Mouse (Mus musculus) left cerebral cortex, postnatal 25 days (tissue): ENCODE measurements around the gene Spata4. TPM values are rescaled to one million over a fixed set of nuclear protein-coding genes. Genes with fewer than 3 reads are reported as not detected.
A peak's percentile ranks its signal among the peaks of the same experiment; 100 is the strongest.
"Not testable (repeated sequence)": the region's sequence is repeated elsewhere in the genome, so short reads cannot be mapped to it uniquely, and the experiment has no call there.

Experiments
- DNase-seq, 2 experiments: peaks; one replicate each; pipeline ENCODE4 v3.0.0; 2022; ENCODE audit warnings: low spot score in 2 of 2, mixed read lengths in 1 of 2
- intact Hi-C: fragments of 180-260 bp; cut with DNase I; formaldehyde crosslinking; loops from one replicate; pipeline ENCODE4 v1.15.1; 2025
- total RNA-seq, 2 experiments: library from RNA; stranded (reverse); gene quantifications; 2 replicates each; pipeline ENCODE4 v1.2.3; 2021

The Spata4 gene
- total RNA-seq: not detected

DNA sequence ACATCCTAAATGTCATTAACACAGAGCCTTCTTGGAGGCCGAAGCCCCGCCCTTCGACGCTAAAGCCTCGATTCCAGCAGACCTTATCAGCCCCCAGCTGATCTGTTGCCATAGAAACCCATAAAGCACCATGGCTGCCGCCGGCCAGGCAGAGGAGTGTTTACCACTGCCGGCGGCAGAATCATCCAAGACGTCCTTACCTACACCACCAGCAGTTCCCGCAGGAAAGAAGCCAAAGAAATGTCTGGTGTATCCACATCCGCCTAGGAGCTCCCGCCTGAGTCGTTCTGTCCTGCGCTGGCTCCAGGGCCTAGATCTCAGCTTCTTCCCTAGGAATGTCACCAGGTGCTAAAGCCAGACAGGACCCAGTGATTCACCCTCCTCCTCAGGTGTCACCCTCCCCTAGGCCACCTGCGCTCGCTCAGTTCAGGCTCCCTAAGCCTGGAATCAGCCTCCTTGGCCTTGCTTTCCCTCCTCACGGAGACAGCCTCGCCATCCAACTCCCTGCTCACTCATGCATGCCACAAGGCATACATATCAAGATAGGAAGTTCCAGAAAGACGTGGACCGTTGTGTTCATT is at the start of gene Spata4:
Spata4 (plus strand) TSS at position 111 of the 581 bp plus-strand sequence.
- peak; percentile 56 to 66 for DNase-seq
- intact Hi-C loops: no loop called here

DNA sequence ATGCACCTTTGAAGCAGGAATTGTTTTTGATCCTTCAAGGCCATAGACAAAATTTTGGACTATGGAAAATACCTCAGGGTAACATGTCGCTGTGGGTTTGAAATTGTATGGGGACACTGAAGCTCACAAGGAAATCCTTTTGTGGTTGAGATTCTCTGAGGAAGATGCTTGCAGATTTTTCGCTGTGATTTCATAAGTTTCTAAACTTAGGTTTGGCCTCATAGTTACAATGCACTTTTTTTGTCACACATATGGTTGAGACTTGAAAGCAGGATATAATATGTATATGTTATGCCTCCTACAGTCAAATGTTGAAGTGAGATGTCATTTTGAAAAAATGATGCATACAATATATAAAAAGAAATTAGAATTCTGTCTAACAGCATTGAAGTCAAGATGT is 45.7 kb upstream of the Spata4 start:
- DNase-seq: peak in 1 of 2 experiments; percentile 76
- intact Hi-C loops: loop anchor here (2.0 to 5.0 kb wide), 2 partner anchors 26 to 37 kb away; partner anchors contain the start of genes Asb5 and Spcs3

GRCm38 (mm10) chr8:54562137-54562536 is 38.4 kb upstream of the Spata4 start:
- intact Hi-C loops: no loop called here
- no peak for DNase-seq

- DNase-seq: no peak
- intact Hi-C loops: no loop called here
Measured at GRCm38 (mm10) chr8:54565181-54565580, 35.4 kb upstream of the Spata4 start.

DNA sequence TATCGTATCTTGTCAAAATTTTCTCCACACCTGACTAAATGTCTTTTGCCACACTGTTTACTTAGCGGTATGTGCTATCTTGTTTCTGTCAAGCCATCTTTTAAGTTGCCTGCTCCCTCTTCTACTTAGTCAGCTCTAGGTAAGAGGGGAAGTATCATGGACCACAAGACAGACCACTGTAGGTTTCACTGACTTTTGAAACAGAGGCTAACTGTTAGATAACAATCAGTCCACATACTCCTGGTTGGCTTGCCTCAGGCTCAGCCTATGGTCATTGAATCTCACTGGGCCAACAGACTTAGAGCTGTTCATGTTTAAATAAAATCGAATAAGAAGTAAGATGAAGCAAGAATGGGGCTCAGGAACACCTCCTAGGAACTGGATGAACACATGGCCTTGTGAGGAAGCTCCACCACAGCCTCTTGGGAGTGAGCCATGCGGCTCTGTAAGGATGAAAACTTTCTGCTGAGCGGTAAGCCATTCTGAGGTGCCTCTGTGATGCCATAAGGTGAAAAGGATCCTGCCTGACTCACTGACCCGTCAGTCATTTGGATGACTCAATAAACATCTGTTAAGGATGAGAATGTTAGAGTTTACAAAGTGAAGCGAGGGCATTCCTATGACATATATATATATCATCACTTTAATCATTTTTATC is 34.8 kb upstream of the Spata4 start:
- DNase-seq: no peak
- intact Hi-C loops: no loop called here

DNA sequence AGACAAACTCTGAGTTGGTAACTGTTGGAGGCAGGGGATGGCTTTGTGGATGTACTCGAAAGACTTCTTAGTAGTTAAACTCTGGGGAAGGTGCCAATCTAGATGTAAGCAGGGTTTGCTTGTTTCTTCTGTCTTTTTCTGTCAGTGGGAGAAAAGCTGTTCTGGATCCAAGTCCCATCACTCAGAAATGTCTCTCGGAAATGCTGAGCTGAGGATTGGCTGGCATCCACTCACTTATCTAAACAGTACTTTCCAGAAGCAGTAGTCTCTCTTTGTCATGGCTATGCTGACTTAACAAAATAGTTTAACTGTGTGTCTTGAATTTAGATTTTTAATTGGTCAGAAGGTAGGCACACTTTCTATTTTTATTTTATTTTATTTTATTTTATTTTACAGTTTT is 33.4 kb upstream of the Spata4 start:
- DNase-seq: peak in 1 of 2 experiments; percentile 19
- intact Hi-C loops: no loop called here

DNA sequence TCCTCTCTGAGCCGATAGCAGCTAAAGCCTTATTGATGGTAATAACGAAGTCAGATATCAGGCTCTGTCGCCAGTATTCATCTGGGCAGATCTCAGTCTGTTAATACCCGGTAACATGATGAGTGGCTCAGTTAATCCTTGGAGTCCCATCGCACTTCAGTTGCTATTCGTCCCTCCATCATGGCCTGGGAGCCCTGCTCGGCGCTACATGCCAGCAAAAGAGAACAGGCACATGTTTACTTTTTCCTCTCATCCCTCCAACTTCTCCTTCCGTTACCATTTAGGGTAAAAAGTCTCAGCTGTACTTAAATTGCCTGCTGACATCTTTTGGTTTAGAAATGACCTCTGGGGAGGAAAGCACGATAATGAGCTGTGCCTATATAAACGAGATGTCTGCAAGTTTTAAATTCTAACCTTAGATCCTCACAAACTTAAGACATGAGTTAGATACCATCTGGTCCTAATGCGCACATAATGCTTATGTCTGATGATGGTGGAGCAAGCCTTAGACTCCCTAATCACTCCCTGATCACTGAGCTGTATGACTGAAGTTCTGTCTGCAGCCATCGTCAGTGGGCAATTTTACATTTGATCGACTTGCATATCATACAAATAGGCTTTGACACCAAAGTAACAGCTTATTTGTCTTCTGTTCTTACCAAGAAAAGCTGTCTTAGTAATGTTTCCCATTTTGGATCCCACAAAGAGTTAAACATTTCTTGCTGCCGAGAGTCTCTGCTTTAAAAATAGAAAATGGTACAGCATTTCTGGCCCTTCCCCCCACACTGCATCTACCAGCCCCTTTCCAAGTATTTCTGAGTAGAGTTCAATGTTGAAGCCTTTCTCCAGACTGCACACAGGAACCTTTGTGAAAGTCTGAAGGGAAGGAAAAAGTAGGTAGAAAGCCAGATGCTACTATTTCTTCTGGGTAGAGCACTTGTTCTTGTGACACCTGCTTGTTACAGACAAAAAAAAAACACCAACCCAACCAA is 29.7 kb upstream of the Spata4 start:
- intact Hi-C loops: no loop called here
- DNase-seq: no peak

GRCm38 (mm10) chr8:54581436-54581835 is 19.1 kb upstream of the Spata4 start:
- intact Hi-C loops: no loop called here
- DNase-seq: no peak

DNA sequence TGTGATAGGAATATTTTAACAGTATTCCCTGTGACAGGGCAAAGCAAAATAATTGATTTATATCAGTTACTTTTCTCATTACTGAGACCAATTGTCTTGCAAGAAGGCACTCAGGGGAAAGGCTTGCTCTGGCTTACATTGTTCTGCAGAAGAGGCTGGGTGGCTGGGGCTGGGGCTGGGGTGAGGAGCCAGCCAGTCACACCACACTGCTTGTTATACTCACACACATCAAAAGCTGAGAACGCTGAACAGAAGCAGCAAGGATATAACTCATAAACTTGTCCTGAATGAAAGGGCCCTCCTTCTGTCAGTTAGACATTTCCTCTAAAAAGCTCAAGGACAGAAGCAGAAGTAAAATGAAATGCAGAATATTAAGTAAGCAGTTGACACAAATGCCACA is 17.7 kb upstream of the Spata4 start:
- DNase-seq: no peak
- intact Hi-C loops: no loop called here

DNA sequence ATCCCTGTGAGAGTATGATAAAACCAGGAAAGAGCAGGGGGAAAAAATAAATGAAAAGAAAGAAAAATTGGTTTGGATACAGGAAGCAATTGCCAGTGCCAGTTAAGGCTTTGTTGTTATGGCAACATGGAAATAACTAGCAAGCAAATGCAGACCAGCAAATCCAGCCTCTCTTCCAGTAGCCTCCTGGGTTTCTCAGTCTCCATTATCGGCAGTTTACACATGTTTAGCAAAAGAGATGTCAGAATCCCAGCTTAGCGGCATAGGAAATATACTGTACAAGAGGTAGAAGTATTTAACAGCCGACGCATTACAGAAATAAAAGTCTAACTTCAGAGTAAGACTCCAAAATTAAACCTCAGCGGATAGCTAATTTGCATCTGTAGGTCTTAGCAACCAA is 5.9 kb upstream of the Spata4 start:
- intact Hi-C loops: loop anchor here (5.0 kb wide), 1 partner anchor 37 kb away; no protein-coding TSS in a partner anchor

GRCm38 (mm10) chr8:54596051-54596450 is 4.5 kb upstream of the Spata4 start:
- intact Hi-C loops: no loop called here
- no peak for DNase-seq

More for the DNA sequence above, 5.9 kb upstream of the Spata4 start:
- peak in 1 of 2 experiments; percentile 73 for DNase-seq

DNA sequence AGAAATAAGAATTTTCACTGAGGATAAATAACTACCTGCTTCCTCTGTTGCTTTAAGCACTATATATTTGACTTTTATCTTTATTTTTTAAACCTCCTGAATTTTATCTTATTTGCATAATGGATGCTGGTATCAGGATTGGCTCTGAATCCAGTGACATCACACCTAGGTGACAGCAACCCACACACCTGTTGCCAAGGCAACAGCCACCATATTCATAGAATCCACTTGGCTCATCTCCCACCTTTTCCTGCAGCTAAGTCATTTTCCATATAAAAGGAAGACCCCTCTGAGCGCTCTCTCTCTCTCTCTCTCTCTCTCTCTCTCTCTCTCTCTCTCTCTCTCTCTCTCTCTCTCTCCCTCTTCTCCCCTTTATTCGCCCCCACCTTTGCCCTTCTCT is 3.6 kb upstream of the Spata4 start:
- DNase-seq: peak in 1 of 2 experiments; percentile 77
- intact Hi-C loops: no loop called here

DNA sequence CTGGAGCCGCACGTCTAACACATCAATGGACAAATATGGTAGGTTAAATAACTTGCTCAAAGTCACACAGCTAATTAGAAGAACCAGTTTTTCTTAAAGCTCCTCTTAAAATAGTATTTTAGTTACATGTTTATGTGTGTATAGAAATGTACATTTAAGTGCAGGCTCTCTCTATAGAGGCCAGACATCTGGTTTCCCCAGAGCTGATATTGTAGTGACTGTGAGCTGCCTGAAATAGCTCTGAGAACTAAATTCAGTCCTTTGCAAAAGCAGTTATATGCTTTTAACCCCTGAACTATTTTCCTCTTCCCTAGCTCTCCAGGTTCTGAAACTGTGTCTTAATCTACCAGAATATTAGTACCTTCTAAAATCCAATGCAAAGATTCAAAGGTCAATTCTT is 3.2 kb upstream of the Spata4 start:
- intact Hi-C loops: no loop called here
- peak in 1 of 2 experiments; percentile 56 for DNase-seq

GRCm38 (mm10) chr8:54603440-54603839 is 2.9 kb downstream of the Spata4 start:
- no peak for DNase-seq
- intact Hi-C loops: no loop called here

GRCm38 (mm10) chr8:54609336-54609735 is 8.8 kb downstream of the Spata4 start:
- DNase-seq: no peak
- intact Hi-C loops: no loop called here

DNA sequence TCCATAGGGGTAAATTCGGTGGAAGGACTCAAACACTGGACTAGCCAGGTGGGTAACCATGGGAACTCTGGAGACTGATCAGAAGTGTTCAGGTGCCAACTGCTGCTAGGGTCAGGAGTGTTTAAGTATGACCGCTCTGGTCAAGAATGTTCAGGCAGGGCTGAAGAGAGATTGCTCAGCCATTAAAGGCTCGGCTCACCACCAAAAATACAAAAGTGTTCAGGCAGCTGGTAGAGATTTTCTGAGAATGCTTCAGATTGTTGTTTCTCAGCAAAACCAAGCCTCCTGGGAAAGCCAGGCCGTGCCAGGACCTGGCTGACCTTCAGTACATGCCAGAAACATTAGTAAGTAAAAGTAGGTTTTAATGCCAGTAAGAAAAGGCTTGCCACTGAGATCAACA is 9.7 kb downstream of the Spata4 start:
- no peak for DNase-seq
- intact Hi-C loops: no loop called here

DNA sequence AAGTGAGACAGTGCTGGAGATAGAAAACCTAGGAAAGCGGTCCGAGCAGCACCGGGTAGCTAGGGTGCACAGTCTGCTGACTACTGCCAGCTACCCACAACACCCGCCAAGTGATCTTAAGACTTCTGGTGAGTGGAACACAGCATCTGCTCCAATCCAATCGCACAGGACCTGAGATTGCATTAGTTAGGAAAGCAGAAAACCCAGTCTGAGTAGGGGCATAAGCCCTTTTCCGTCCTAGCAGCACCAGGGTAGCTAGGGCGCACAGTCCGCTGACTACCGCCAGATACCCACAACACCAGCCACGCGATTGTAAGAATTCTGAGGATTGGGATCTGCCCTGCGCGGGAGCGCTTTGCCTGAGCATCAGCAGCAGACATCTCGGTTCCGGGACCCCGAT is 16.1 kb downstream of the Spata4 start:
- DNase-seq, intact Hi-C loops: not testable (repeated sequence)

DNA sequence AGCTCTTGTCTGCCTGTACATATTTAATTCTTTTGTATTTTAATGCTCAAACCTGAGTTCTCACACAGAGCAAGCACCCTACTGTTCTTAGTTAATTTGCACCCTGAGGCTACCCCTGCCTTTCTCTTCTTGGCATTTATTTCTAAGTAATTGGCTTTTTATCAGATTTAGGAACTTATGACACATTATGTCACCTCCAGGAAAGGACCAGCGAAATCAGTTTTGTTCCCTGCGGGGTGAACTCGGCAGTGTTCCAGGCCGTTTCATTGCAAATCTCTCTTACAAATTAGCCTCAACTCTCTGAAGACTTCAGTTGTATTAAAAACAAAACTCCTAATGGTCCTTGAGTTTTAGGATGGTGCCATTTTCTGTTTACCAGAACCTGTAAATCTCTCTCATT is 38.1 kb downstream of the Spata4 start:
- no peak for DNase-seq
- intact Hi-C loops: no loop called here
